Mouse (Mus musculus) 3134 (cell line): ENCODE measurements around the gene Wipf1.
A peak's percentile ranks its signal among the peaks of the same experiment; 100 is the strongest.

Experiments
- DNase-seq: peaks from one replicate; pipeline ENCODE4 v3.0.0-alpha.2; 2011; ENCODE audit warnings: low spot score; ENCODE audit not compliant: insufficient read length; ENCODE audit errors: extremely low read depth

Gene Wipf1

DNA sequence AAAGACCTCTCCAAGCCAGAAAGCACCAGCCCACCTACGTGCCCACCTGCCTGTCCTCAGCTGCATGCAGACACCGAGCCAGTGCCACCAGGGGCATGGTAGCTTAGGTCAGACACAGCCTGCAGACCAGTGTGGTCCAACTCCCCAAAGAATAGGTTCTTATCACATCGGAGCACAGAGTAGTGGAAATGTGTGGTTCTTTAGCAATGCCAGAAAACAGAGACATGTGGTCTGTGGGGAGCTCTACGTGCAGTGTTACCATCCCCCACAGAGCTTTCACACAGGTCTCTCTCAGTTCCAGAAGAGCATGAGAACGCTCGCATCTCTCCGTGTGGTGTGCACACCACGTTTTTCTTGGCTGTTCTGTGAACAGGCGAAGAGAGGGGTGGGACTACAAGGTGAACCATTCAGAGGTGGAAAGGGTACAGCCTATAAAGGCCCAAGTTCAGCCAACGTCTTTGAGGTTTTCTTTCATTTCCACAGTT is 59.3 kb downstream of the Wipf1 start:
- DNase-seq, result no peak

DNA sequence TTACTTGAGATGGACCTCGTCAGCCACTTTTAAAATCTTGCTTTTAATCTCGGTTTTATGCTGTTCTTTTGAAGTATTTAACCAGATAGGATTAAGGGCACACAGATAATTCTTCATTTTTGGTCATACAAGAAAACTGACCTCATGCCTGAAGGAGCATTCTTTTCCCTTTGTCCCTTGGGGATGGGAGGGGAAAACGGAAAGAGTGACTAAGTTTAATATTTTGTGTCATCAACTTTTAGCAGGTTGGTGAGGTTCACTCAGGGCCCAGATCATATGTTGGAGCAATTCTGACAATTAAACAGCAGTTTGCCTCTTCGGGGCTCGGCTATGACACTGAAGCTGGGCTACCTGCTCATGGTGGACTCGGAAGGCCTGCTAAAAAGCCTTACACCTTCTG is 60.0 kb downstream of the Wipf1 start:
- peak; percentile 20 for DNase-seq

DNA sequence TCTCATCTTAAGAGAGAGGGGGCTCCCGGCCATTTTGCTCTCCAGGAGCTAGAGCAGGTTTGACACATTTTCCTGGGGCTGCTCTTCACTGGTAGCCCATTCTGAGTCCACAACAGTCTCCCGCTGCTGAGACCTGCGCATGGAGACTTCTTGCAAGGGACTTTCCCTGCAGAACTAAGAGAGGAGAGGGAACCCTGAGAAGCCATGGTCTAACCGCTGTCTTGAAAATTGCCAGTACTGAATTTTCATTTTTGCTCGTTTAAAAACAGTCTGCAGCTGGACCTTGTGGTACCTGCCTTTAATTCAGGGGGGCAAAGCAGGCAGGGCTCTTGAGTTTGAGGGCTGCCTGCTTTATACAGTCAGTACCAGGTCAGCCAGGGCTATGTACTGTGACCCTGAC is 60.5 kb downstream of the Wipf1 start:
- no peak for DNase-seq

DNA sequence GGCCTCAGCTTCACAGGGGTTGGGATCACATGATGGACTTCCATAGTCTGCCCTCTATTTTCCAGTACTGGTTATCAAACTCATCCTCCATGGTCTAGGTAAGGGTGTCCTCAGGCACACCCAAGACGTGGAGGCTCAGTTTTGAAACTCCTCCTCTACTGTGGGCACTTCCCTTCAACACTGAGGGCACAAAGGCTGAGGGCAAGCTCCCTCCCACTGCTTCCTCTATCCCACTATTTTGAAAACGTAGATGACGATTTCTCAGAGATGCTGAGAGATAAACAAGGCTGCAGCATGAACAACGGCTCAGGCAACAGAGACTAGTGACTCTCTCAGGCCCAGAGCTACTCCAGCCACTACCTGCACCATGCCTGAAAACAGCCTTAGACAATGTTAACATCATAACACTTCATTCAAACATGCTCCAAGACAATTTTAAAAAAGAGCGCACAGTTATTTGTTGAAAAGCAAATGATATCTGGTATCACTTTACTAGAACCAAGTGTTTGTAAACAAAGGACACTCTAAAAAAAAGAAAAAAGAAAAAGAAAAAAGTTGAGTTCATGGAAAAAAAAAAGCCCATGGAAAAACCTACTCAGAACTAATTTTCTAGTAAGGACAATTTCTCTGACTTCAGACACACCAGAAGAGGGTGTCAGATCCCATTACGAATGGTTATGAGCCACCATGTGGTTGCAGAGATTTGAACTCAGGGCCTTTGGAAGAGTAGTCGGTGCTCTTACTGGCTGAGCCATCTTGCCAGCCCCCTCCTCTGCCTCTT is 62.3 kb downstream of the Wipf1 start:
- DNase-seq, result no peak

DNA sequence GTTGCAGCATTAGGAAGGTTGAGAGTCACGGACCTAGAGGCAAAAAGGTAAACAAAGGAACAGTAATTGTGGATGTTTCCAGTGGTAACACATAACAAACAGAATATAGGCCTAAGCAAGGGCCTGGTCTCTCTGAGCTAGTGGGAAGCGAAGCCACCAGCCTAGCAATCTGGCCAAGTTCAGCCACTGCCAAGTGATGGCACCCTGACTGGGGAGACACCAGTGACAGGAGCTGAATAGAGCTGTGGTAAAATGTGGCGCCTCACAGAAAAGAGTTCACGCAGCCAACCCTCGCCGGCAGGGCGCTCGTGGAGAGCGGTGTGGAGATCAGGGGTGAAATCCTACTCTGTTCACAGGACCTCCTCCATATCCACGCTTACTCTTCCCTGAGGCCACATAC is 63.1 kb downstream of the Wipf1 start:
- no peak for DNase-seq

DNA sequence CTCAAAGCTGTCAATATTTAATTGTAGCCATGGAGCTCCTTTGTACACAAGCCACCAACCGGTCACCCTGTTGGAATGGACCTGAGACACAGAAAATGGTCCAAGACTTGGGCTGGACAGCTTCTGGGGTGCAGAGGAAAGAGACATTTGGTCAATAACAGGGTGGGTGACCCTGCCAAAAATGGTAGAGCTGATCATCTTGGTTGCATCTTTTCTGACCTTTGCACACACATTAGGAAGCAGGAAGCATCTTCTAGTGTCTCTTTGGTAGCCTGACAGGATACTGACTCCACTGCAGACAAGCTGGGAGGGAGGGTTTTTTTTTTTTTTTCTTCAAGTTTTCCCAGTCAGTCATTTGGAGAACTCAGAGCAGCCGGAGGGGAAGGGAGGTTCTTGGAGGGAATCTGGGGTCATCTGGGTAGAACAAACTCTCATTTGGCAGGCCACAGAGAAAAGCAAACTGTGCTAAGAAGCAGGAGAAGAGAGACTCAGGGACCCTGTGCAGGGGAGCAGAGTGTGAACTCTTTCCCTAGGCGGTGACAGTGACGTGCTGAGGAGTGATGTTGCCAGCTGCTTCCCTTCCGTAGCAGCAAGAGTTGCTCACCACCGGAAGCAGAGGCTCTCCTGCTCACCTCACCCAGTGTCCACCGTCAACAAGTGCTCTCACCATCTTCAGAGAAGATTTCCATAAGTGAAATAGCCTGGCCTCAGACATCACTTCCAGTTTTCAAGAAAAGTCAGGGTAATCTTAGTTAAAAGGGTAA is 65.9 kb downstream of the Wipf1 start:
- no peak for DNase-seq

DNA sequence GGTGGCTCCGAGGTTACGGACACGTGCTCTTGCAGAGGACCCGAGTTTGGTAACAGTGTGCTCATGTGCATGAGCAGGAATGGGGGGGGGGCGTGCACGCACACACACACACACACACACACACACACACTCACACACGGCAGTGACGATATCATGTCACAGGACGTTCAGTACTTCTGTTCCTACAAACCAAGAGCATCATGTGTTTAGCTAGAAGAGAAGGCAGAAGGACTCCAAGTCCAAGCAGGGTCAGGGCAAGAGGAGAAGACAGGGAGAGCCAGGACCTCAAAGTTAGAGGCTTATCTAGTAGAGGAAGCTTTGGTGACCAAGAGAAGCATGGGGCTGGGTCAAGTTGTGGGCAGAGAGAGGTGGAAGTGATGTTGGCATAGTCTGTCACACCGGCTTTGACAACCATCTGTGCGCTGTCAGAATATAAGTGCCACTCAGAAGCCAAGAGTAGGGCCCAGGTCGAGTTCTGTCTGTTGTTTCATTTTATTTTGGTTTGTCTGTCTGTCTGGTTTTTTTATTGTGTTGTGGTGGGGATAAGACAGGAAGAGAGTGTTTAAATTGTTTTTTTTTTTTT is 66.7 kb downstream of the Wipf1 start:
- DNase-seq, result no peak

DNA sequence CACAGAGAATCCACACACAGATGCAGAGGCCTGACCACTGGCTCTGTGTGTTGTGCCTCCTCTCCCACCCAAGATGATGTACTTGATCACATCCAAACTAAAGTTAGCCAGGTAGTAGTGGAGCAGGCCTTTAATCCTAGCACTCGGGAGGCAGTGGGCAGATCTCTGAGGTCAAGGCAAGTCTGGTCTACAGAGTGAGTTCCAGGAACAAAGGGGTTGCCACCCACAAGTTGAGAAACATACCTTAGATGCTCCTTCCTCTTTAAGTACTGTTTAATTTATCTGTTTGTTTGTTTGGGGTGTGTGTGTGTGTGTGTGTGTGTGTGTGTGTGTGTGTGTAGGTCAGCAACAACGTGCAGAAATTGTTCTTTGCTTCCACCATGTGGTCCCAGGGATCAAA is 67.3 kb downstream of the Wipf1 start:
- no peak for DNase-seq

DNA sequence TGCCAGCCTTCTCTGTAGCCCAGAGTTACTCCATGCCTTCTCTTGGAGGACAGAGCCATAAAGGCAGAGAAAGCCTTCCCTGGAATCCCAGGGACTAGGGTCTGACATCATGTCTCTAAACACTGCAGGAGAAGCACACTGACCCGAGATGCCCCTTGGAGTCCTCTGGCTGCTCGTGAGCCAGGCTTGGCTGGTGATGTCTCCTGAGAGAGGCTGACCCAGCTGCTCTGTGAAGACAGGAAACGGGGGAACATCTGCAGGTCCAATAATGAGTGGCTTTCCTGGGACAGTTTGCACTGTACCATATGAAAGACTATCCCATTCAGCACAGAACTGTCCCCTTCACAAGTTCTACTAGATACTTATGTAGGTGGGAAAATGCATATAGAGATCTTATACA is 69.4 kb downstream of the Wipf1 start:
- no peak for DNase-seq

DNA sequence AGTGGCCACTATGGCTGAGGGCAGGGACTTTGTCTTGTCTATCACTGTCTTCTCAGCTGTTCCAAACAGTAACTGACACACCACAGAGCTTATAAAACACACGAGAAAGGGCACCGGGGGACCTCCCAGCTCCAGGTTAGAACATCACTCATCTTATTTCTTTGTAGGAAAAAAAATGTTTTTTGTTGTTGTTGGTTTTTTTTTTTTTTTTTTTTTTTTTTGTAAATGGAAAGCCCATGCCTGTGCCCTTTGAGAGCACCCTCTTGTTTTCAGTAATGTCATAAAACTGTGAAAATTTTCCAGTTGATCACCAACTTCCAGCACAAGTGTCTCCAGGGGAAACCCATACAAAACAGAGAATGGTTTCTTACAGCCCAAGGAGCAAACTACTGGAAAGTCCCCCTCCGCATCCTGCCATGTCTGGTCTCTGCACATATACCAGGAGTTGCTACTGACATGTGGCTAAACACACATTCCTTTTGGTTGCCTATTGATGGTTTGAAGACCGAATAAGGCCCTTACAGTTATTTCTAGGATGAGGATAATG is 69.9 kb downstream of the Wipf1 start:
- DNase-seq, result no peak

DNA sequence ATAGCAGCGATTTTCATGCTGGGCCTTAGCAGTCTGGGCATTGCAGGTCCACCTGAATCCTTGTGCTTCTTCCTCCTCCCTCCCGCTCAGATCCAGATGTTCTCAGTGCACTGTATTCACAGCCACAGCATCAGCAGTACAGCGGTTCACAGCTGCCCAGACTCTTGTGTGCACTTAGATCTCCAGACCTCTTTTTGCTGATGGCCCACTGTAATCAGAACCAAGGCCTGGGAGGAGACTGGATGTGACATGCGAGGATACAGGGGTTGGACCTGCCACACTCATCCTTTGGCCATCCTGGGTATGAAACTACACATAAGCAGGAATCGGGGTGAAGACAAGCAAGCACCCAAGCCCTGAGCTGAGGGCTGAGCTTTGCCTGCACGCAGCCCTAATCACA is 72.6 kb downstream of the Wipf1 start:
- DNase-seq, result no peak

DNA sequence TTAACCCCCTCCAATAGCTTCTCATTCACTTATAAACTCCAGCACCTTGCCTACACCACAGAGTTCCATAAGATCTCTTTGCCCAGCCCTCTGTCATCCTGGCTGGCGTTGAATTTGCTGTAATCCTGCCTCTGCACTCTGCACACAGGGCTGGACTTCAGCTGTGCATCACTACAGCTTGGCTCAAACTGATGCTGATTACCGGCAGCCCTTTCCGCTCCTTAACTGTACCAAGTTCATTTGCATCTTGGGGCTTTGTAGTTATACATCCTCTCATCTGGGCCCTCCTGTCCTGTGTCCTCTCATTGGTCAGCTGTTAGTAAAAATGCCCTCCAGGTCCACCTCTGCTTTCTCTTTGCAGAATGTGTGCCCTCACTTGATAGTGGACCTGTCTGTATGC is 73.4 kb downstream of the Wipf1 start:
- DNase-seq, result no peak

DNA sequence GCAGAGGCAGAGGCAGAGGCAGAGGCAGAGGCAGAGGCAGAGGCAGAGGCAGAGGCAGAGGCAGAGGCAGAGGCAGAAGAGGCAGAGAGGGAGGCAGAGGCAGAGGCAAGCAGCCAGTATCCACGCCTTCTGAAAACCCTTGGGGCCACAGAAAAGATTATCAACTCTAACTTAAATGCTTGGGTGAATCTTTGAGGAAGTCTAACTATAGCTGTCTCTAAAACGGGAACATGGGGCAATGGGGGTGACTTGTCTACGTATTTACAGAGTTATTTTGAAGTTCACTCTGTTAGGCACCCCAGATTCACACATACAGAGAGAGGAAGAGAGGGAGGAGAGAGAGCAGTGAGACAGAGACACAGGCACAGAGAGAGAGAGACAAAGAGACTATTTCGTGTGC is 74.0 kb downstream of the Wipf1 start:
- no peak for DNase-seq

DNA sequence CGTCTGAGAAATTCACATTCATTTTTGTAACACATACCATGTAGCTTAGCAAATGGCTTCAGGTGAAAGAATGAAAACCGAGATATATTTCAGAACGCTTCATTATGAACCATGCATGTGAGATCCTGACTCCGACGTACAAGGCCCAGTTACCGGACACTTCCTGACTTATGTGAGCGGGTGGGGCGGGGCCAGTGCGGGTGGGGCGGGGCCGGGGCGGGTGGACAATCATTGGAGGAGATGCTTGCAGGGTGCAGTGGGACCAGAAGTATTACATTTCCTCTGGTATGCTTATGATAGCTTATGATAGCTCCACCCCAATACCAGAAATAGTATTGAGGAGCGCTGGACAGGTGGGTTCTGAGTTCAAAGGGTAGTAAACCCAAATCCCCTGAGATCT is 74.9 kb downstream of the Wipf1 start:
- DNase-seq, result no peak

DNA sequence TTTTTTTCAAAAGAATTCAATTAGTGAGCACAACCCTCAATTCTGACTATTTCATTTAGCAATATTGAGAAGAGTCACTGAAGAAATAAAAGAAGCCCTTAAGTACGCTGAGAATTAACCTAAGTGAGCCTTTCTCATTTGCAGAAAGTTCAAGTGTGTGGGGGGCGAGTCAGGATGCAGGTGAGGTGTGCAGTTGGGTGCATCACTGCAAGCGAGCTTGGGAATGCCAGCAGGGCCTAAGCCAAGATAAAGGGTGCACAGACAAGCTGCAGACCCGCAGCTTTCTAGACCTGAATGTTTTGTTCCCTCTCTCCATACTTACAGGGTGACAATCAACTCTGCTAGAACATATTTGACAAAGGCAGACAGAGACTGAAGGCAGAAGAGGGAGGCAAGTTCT is 75.3 kb downstream of the Wipf1 start:
- no peak for DNase-seq

DNA sequence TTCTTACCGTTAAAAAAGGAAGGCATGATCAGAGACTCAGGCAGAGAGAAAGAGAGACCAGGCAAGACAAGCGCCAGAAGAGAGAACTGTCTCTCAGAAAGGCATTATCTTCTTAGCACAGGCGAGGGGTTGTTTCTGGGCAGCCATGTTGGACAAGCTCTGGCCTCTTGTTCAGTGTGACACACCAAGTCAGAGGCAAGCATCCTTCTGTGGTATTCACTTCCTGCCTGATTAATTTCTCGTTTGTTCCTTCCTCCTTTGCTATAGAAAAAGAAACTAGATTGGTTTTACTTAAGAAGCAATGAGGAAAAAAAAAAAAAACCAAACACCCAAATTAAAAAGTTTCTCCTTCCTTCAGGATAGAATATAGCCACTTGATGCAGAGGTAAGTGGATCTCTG is 75.8 kb downstream of the Wipf1 start:
- DNase-seq, result no peak

DNA sequence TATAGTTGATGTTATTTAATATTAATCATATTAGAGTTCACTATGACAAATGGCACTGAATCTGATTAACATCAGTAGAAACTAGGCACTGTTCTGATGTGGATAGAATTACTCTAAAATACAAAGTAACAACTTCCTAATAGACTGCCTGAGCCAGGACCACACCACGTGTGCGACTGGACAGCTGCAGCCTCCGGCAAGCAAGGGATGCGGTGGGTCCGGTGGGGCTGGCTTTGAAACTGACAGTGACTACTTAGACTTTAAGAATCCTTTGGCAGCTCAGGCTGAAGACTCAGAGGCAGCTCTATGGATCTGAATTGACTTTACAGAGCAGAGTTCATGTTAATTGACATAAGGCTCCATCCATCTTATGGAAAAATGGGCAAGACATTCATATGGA is 76.4 kb downstream of the Wipf1 start:
- no peak for DNase-seq

DNA sequence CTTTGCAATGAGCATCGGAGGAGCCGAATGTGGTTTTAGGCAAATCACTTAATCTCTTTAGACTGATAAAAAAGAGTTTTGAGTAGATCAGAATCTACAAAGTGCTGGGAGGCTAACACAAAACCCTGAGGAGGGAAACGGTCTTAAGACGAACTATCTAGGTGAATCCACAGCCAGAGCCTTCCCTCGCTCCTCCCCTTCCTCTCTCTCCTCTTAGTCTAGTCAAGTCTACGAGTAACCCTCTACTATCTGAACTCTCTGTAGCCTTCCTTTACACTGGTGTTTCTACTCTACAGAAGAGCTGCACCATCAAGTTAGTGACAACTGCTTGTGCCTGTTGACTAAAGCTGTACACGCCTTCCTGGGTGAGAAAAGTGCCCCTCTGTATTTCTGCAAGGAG is 77.0 kb downstream of the Wipf1 start:
- no peak for DNase-seq

DNA sequence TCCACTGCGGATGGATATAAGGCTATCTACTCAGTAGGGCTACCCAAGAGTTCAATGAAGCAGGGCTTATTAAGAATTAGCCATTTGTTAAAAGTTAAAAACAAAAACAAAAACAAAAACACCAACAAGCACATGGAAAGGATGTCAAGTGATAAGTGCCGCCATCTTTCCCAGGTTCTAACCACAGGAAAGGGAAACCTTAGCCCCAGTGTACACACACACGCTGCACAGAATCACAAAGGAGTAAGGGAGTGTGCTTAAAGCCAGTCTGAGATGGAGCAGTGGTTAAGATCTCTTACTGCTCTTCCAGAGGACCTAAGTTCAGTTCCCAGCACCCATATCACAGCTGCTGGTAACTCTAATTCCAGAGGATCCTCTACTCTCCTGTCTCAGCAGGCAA is 78.0 kb downstream of the Wipf1 start:
- no peak for DNase-seq

DNA sequence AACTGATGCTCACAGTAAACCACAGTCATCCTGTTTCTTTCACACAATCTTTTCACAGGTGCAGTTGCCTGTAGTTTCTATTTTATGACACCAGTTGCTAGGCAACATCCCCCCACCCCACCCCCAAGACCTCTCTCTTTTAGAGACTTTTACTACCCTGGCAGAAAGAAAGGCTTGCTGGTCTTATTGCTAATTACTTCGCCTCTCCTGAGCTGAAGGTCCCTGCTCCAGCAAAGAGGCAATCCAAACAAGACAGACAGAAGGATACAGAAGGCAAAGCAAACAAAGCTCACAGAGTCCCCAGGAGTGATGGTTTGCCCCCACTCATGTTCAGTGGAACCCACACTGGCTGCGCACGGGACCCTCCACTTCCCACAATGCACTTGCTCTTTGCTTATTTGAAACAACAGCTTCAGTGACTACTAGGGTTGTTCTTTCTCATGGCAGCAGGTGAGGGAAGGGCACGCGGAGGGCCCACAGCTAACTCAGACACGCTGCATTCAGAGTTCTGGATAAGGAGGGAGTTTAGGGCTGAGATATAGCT is 79.3 kb downstream of the Wipf1 start:
- no peak for DNase-seq

DNA sequence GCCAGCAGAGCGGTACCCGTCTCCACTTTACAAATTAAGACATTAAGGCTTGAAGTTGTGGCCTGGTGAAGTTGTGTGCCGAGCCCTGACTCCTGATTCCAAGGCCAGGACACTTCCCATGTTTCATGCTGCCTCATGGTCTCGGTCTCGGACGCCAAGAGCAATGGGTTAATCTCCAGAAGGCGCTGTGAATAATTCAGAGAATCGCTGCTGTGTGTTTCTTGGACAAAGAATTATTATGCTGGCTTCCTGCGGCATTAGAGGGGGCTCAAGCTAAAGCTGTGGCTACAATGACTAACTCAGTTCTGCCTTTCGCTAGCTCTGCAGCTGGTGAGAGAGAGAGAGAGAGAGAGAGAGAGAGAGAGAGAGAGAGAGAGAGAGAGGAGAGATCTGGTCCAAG is 85.5 kb downstream of the Wipf1 start:
- DNase-seq, result no peak
